Mouse (Mus musculus) stomach, embryonic 16.5 days (tissue): Measurements from ENCODE around the gene Tln2. TPM values are rescaled to one million over a fixed set of nuclear protein-coding genes. Genes with fewer than 3 reads are reported as not detected.

ENCODE experiments used
- ATAC-seq: fragments of 200-750 bp; cut with Nextera tagmentation; 2 replicates; pipeline ENCODE4 v1.8.0; 2017; ENCODE audit warnings: moderate number of reproducible peaks, moderate TSS enrichment; ENCODE audit not compliant: insufficient read depth, low FRiP score
- H3K27ac ChIP-seq: fragments of 300-500 bp; sonication (generic); 2 replicates; pipeline ENCODE4 v1.5.1; 2014; ENCODE audit warnings: low read length
- H3K27me3 ChIP-seq: fragments of 300-500 bp; sonication (generic); 2 replicates; pipeline ENCODE4 v1.6.1; 2014; ENCODE audit warnings: low read length, control low read depth, mixed read lengths; ENCODE audit not compliant: control insufficient read depth, insufficient read depth
- H3K36me3 ChIP-seq: fragments of 300-500 bp; sonication (generic); 2 replicates; pipeline ENCODE4 v1.6.1; 2014; ENCODE audit warnings: low read length; ENCODE audit not compliant: control insufficient read depth, insufficient read depth
- H3K4me1 ChIP-seq: fragments of 300-500 bp; sonication (generic); 2 replicates; pipeline ENCODE4 v1.6.1; 2014; ENCODE audit warnings: low read length, control low read depth, mixed read lengths; ENCODE audit not compliant: control insufficient read depth, insufficient read depth
- H3K4me2 ChIP-seq: fragments of 300-500 bp; sonication (generic); 2 replicates; pipeline ENCODE4 v1.6.1; 2014; ENCODE audit warnings: low read depth, low read length, mixed read lengths
- H3K4me3 ChIP-seq: fragments of 300-500 bp; sonication (generic); replicated peaks from 2 replicates; pipeline ENCODE4 v1.5.1; 2014; ENCODE audit warnings: mild to moderate bottlenecking, low read length
- H3K9ac ChIP-seq: fragments of 300-500 bp; sonication (generic); 2 replicates; pipeline ENCODE4 v1.6.1; 2014; ENCODE audit warnings: low read length
- H3K9me3 ChIP-seq: fragments of 300-500 bp; sonication (generic); replicated peaks from 2 replicates; pipeline ENCODE4 v1.6.1; 2016; ENCODE audit warnings: low read length, control low read depth; ENCODE audit not compliant: control insufficient read depth
- WGBS: fragments of 180-500 bp; shearing (Covaris S2); extraction: QIAGEN DNeasy Blood & Tissue Kit; methylation state at CpG from one replicate; pipeline ENCODE4 v1.1.7; 2014; 5-methylcytosine and 5-hydroxymethylcytosine counted together
- polyA plus RNA-seq: library from polyadenylated mRNA; unstranded; fragments of >200 nt; fragmentation: Nextera tagmentation; extraction: Ambion mirVana; gene quantifications from 2 replicates; pipeline ENCODE4 v1.2.1, GENCODE M21; 2015

Gene Tln2
- polyA plus RNA-seq, 1 experiment from 2014 or later: 25.4 TPM

DNA sequence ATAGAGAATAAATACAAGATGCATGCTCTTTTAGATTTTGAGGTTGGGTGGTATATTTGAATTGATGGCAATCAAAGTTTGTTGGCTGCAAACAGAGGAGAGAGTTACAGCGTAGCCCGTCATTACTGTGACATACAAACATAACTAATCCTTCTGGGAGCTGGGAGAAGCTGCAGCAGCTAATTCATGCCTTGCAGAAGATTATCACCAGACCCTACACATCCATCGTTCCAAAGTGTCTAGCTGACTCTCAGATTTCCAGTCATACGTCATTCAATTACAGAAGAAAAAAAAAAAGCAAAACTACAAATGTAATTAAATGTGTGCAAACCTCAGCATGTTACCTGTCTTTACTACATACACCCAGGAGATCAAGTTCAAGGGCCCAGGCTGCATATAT is 372.3 kb downstream of the Tln2 start:
- Histone ChIP-seq H3K27me3 (no peaks in the 10 kb centered on the region), H3K4me1 (0 out of 2 replicates have a peak, but pooled peaks cover 5% of the 10 kb centered on the region), H3K27ac (no peak overlapping the region), H3K36me3 (no peaks in the 10 kb centered on the region), H3K4me2 (no peak overlapping the region), H3K4me3 (no peak overlapping the region), H3K9ac (no peak overlapping the region), H3K9me3 (no peaks in the 10 kb centered on the region)
- ATAC-seq: no peak
- WGBS: 44% methylated on average over 4 of the region's 4 CpGs

DNA sequence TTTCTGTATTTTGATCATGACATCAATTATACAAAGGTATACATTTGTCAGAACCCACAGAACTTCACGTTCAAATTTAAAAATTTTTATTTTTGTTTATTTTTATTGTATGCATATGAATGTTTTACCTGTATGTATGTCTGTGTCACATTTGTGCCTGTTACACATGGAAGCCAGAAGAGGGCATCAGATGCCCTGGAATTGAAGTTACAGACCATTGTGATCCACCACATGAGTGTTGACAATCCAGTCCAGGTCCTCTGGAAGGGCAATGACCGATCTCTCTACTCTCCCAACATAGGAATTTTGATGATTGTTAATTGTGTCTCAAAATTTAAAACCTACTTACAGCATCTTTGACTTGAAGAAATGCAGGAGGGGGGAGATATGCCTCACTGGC is 374.9 kb downstream of the Tln2 start:
- WGBS: 71% methylated on average over 2 of the region's 2 CpGs
- no peak overlapping the region for H3K27ac ChIP-seq
- no peaks in the 10 kb centered on the region for H3K4me1 ChIP-seq

GRCm38 (mm10) chr9:67183520-67183919 is 376.0 kb downstream of the Tln2 start:
- Histone ChIP-seq H3K4me2 (no peak overlapping the region), H3K9me3 (no peaks in the 10 kb centered on the region), H3K4me3 (no peak overlapping the region), H3K36me3 (no peaks in the 10 kb centered on the region), H3K27ac (no peak overlapping the region), H3K4me1 (peaks cover 7% of the 10 kb centered on the region), H3K9ac (no peak overlapping the region), H3K27me3 (no peaks in the 10 kb centered on the region)
- WGBS: 89% methylated on average over 2 of the region's 2 CpGs
- no peak for ATAC-seq

More for the DNA sequence above, 374.9 kb downstream of the Tln2 start:
- Histone ChIP-seq H3K9ac (no peak overlapping the region), H3K4me2 (no peak overlapping the region), H3K4me3 (no peak overlapping the region), H3K36me3 (no peaks in the 10 kb centered on the region), H3K9me3 (no peaks in the 10 kb centered on the region), H3K27me3 (no peaks in the 10 kb centered on the region)
- ATAC-seq: no peak

DNA sequence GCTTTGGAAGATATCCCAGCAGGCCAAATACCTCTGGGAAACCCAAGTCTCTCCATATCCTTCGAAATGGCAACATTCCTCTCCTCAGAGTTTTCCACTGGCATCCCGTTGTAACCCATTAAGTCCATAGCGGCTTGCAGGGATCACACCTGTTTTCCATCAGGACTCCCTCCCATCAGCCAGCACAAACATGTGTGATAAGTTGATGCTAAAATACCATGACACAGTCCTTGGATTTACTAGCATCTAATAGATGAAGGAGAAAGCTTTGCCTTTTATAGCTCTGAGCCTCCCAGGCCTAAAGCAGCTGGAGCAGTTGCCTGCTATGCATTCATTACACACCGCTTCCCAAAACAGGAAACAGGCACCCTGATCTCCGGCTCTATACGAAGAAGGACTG is 377.5 kb downstream of the Tln2 start:
- H3K27ac ChIP-seq: peak overlapping the region; percentile 64
- H3K4me1 ChIP-seq: peaks cover 7% of the 10 kb centered on the region
- no peaks in the 10 kb centered on the region for H3K27me3 ChIP-seq
- peak; percentile 63; the same call in 1 of the 2 replicates for ATAC-seq
- H3K9me3 ChIP-seq: no peaks in the 10 kb centered on the region
- WGBS: 42% methylated on average over 6 of the region's 6 CpGs
- H3K9ac ChIP-seq: no peak overlapping the region
- H3K36me3 ChIP-seq: no peaks in the 10 kb centered on the region
- H3K4me2 ChIP-seq: no peak overlapping the region
- H3K4me3 ChIP-seq: no peak overlapping the region

- H3K36me3 ChIP-seq: no peaks in the 10 kb centered on the region
- no peak overlapping the region; the same call in 1 of the 2 replicates for H3K27ac ChIP-seq
- ATAC-seq: peak; percentile 33; the same call in 1 of the 2 replicates
- H3K27me3 ChIP-seq: no peaks in the 10 kb centered on the region
- H3K9me3 ChIP-seq: no peaks in the 10 kb centered on the region
- H3K4me1 ChIP-seq: peaks cover 7% of the 10 kb centered on the region
- no peak overlapping the region for H3K4me3 ChIP-seq
- H3K4me2 ChIP-seq: no peak overlapping the region
- H3K9ac ChIP-seq: no peak overlapping the region
- WGBS: 67% methylated on average over 1 of the region's 1 CpGs
These were observed 380.8 kb downstream of the Tln2 start for GRCm38 (mm10) chr9:67178709-67179108.

GRCm38 (mm10) chr9:67178203-67178602 is 381.3 kb downstream of the Tln2 start:
- Histone ChIP-seq H3K9me3 (no peaks in the 10 kb centered on the region), H3K9ac (no peak overlapping the region), H3K4me2 (no peak overlapping the region), H3K36me3 (no peaks in the 10 kb centered on the region), H3K4me3 (no peak overlapping the region), H3K27me3 (no peaks in the 10 kb centered on the region), H3K4me1 (peaks cover 7% of the 10 kb centered on the region), H3K27ac (no peak overlapping the region; the same call in 1 of the 2 replicates)
- 49% methylated on average over 5 of the region's 5 CpGs for WGBS
- no peak for ATAC-seq

DNA sequence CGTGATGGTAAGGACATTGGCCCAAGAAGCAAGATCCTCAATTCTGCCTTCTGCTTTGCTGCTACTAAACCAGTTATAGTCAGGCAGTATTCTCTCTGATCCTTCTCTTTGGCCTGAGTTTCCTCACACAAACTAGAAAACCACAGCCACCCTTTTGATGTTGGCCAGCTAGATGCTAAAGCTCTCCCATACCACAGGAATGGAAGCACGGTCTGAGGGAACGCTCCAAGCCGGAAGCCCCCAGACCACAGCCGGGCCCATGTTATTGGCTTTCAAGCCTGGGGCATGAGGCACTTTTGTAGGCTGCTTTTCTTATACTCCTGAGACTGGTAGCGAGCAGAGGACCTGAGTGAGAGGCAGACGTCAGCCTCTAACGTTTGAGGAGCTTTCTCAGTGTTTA is 383.4 kb downstream of the Tln2 start:
- H3K27me3 ChIP-seq: no peaks in the 10 kb centered on the region
- H3K9ac ChIP-seq: no peak overlapping the region
- H3K4me1 ChIP-seq: peaks cover 7% of the 10 kb centered on the region
- no peak for ATAC-seq
- no peak overlapping the region; the same call in 1 of the 2 replicates for H3K27ac ChIP-seq
- H3K4me2 ChIP-seq: no peak overlapping the region
- H3K9me3 ChIP-seq: 0 out of 2 replicates have a peak, but pooled peaks cover 2% of the 10 kb centered on the region
- H3K36me3 ChIP-seq: no peaks in the 10 kb centered on the region
- WGBS: 76% methylated on average over 8 of the region's 8 CpGs
- H3K4me3 ChIP-seq: no peak overlapping the region

GRCm38 (mm10) chr9:67173816-67174215 is 385.7 kb downstream of the Tln2 start:
- 0 out of 2 replicates have a peak, but pooled peaks cover 2% of the 10 kb centered on the region for H3K9me3 ChIP-seq
- H3K4me1 ChIP-seq: peaks cover 6% of the 10 kb centered on the region
- no peak overlapping the region for H3K4me2 ChIP-seq
- H3K27ac ChIP-seq: no peak overlapping the region
- H3K9ac ChIP-seq: no peak overlapping the region
- ATAC-seq: no peak
- no peaks in the 10 kb centered on the region for H3K36me3 ChIP-seq
- WGBS: 86% methylated on average over 6 of the region's 6 CpGs
- no peaks in the 10 kb centered on the region for H3K27me3 ChIP-seq
- H3K4me3 ChIP-seq: no peak overlapping the region

DNA sequence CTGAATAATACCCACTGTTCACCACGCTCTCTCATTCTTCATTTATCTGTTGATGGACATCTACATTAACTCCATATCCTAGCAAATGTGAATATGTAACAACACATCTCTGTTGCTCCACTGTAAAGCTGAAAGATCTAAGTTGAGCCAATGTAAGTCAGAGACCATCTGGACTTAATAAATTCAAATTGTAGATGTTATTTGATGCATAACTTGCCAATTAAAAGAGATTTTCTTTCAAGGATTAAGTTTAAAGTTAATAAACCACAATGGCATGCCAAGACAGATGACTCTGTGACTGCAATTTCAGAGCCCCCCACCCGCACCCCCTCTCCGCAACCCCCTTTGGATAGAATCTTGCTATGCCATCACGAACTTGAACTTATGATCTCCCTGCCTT is 386.3 kb downstream of the Tln2 start:
- WGBS: 89% methylated on average over 4 of the region's 4 CpGs
- H3K36me3 ChIP-seq: no peaks in the 10 kb centered on the region
- 0 out of 2 replicates have a peak, but pooled peaks cover 2% of the 10 kb centered on the region for H3K9me3 ChIP-seq
- no peak overlapping the region for H3K4me3 ChIP-seq
- H3K4me2 ChIP-seq: no peak overlapping the region
- no peak for ATAC-seq
- no peak overlapping the region for H3K9ac ChIP-seq
- no peaks in the 10 kb centered on the region for H3K27me3 ChIP-seq
- H3K27ac ChIP-seq: no peak overlapping the region
- H3K4me1 ChIP-seq: peaks cover 3% of the 10 kb centered on the region; the same call in 1 of the 2 replicates
